Mouse (Mus musculus): ENCODE results near the gene Erfe. TPM values are rescaled to one million over a fixed set of nuclear protein-coding genes. Genes with fewer than 3 reads are reported as not detected.

Erfe gene
- 2.1 and 3.6 TPM in 2 replicates for polyA plus RNA-seq (2015; fragmentation: Nextera tagmentation; extraction: Ambion mirVana)

DNA sequence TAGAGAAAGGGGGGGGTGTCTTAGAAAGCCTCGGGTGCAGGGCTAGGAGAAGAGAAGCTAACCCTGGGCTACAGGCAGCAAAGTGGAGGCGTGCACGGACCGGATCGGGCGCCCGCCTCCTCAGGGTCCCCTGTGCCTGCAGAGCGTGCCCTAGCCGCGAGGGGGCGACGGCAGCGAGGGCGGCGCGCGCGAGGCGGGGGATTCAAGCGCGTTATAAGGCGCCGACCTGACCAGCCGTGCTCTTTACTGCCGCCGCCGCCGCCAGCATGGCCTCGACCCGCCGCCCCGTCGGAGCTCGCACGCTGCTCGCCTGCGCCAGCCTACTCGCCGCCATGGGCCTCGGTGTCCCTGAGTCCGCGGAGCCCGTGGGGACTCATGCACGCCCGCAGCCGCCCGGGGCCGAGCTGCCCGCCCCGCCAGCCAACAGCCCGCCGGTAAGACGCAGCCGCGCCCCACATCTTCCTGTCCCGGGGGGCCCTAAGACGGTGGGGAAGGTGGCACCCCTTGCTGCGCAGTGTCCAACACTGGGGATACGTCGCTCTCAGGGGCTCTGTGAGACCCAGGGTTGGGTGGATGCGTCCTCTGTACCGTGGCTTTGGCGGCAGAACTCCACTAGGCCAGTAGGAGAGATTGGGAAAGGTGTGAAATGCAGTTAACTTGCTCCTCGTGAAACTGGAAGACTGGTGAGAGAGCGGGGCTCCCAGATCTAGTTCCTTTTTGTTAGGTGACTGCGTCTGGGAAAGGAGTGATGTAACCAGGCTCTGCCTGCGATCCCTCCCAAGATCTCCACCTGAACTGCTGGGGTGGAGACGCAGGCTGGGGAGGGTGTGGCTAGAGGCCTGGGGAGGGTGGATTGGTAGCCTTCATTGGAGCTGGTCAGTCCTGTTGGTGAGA is at the start of gene Erfe:
Gene Erfe, plus strand, starts transcription at position 216 of the 894 bp plus-strand sequence.
- Histone ChIP-seq H3K4me2 (ENCODE audit: low read depth, low read length) (peak within 1 kb of the TSS; percentile 99), H3K36me3 (ENCODE audit: control insufficient read depth, insufficient read depth, low read length) (0 out of 2 replicates have a peak, but pooled peaks cover 4% of the 10 kb centered on the region), H3K9ac (ENCODE audit: low read length) (peak within 1 kb of the TSS; percentile 78), H3K27ac (ENCODE audit: low read length) (peak within 1 kb of the TSS; percentile 60), H3K4me3 (replicated peaks; ENCODE audit: low read length) (peak within 1 kb of the TSS; percentile 56), H3K9me3 (replicated peaks; ENCODE audit: control insufficient read depth, low read length) (no peaks in the 10 kb centered on the region), H3K27me3 (ENCODE audit: control insufficient read depth, insufficient read depth, low read length) (no peaks in the 10 kb centered on the region), H3K4me1 (ENCODE audit: control insufficient read depth, insufficient read depth, low read length) (peaks cover 4% of the 10 kb centered on the region; the same call in 1 of the 2 replicates)
- peak; percentile 75 for ATAC-seq (ENCODE audit: insufficient read depth, low FRiP score)
- 1% methylated on average over 65 of the region's 68 CpGs for WGBS

DNA sequence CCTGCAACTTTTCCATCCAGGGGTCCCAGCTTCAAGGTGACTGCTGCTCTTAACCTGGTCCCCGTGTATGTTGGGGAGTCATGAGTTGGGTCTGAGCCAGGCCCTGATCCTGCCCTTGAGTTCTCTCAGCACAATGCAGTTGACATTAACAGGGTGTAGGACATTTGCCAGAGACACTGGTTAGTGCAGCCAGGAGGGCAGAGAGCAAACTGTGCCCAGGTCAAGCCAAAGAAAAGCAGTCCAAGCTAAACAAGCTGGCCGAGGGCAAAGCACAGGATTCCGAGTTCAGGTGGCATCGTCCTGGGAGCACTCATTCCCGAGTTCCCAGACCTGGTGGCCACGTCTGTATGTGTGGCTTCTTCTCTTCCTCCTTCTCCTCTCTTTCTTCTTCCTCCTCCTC is 48.6 kb upstream of the Erfe start:
- H3K27ac ChIP-seq (ENCODE audit: low read length), result no peak overlapping the region
- no peaks in the 10 kb centered on the region for H3K36me3 ChIP-seq (ENCODE audit: control insufficient read depth, insufficient read depth, low read length)
- H3K4me3 ChIP-seq (replicated peaks; ENCODE audit: low read length), result no peak overlapping the region
- H3K9ac ChIP-seq (ENCODE audit: low read length), result no peak overlapping the region
- no peaks in the 10 kb centered on the region for H3K9me3 ChIP-seq (replicated peaks; ENCODE audit: control insufficient read depth, low read length)
- H3K4me1 ChIP-seq (ENCODE audit: control insufficient read depth, insufficient read depth, low read length), result peaks cover 8% of the 10 kb centered on the region; the same call in 1 of the 2 replicates
- ATAC-seq (ENCODE audit: insufficient read depth, low FRiP score), result no peak
- no peaks in the 10 kb centered on the region for H3K27me3 ChIP-seq (ENCODE audit: control insufficient read depth, insufficient read depth, low read length)
- H3K4me2 ChIP-seq (ENCODE audit: low read depth, low read length), result no peak overlapping the region
- 75% methylated on average over 6 of the region's 6 CpGs for WGBS

DNA sequence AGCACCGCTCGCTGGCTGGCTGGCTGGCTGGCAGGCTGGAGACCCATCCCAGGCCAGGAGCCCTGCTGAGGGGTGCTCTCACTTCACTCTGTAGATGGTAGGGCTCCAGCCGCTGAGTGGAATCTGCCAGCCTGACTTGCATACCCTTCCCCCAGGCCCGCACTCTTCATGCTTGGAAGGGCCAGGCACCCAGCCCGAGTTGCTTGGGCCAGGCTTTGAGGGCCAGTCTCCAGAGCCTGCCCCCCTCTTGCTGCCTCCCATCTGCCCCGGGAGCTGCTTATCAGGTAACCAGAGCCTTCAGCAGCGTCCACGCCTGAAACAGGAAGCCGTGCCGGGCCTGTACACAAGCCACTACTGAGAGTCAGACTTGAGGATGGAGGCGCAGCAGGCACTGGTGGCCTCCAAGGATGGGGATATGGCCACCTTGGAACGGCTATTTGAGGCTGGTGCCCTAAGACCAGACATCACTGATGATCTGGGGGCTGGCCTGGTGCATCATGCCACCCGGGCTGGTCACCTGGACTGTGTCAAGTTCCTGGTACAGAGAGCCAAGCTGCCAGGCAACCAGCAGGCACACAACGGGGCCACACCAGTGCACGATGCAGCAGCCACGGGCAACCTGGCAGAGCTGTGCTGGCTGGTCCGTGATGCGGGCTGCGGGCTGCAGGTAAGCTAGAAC is 44.3 kb upstream of the Erfe start, which contains the start of gene Espnl:
Gene Espnl, plus strand, starts transcription at position 316 of the 679 bp plus-strand sequence.
- 59% methylated on average over 19 of the region's 19 CpGs for WGBS
- no peak within 1 kb of the TSS for H3K4me3 ChIP-seq (replicated peaks; ENCODE audit: low read length)
- H3K27ac ChIP-seq (ENCODE audit: low read length), result no peak within 1 kb of the TSS
- no peaks in the 10 kb centered on the region for H3K27me3 ChIP-seq (ENCODE audit: control insufficient read depth, insufficient read depth, low read length)
- no peak within 1 kb of the TSS for H3K9ac ChIP-seq (ENCODE audit: low read length)
- no peak for ATAC-seq (ENCODE audit: insufficient read depth, low FRiP score)
- H3K4me1 ChIP-seq (ENCODE audit: control insufficient read depth, insufficient read depth, low read length), result no peaks in the 10 kb centered on the region
- no peaks in the 10 kb centered on the region for H3K9me3 ChIP-seq (replicated peaks; ENCODE audit: control insufficient read depth, low read length)
- no peak within 1 kb of the TSS for H3K4me2 ChIP-seq (ENCODE audit: low read depth, low read length)
- H3K36me3 ChIP-seq (ENCODE audit: control insufficient read depth, insufficient read depth, low read length), result no peaks in the 10 kb centered on the region

GRCm38 (mm10) chr1:91324646-91325045 is 41.6 kb upstream of the Erfe start:
- H3K27ac ChIP-seq (ENCODE audit: low read length), result no peak overlapping the region
- H3K27me3 ChIP-seq (ENCODE audit: control insufficient read depth, insufficient read depth, low read length), result no peaks in the 10 kb centered on the region
- H3K4me1 ChIP-seq (ENCODE audit: control insufficient read depth, insufficient read depth, low read length), result no peaks in the 10 kb centered on the region
- H3K9ac ChIP-seq (ENCODE audit: low read length), result no peak overlapping the region
- 67% methylated on average over 2 of the region's 2 CpGs for WGBS
- H3K4me3 ChIP-seq (replicated peaks; ENCODE audit: low read length), result no peak overlapping the region
- no peaks in the 10 kb centered on the region for H3K9me3 ChIP-seq (replicated peaks; ENCODE audit: control insufficient read depth, low read length)
- ATAC-seq (ENCODE audit: insufficient read depth, low FRiP score), result no peak
- no peak overlapping the region for H3K4me2 ChIP-seq (ENCODE audit: low read depth, low read length)
- no peaks in the 10 kb centered on the region for H3K36me3 ChIP-seq (ENCODE audit: control insufficient read depth, insufficient read depth, low read length)

DNA sequence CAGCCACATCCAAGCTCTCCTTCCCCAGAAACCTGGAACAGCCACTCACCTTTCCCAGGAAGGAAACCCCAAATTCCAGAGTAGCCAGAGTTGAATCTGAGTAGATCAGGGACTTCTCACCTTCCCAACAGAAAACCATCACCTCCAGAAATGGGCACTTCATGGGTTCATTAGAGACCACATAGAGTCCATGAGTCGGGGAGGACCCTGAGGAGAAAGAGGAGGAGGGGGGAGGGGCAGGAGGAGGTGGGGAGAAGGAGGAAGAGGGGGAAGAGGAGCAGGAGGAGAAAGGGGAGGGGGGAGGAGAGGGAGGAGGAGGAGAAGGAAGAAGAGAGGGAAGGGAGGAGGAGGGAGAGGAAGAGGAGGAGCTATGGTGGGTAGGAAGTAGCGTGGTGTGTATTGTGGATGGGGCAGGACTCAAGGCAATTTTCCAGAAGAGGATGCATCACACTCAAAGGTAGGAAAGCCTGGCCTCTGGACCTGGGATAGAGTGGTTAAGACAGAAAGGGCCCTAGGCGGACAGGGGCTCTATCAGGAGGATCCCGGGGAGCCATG is 40.7 kb upstream of the Erfe start:
- no peak overlapping the region for H3K27ac ChIP-seq (ENCODE audit: low read length)
- no peak overlapping the region for H3K9ac ChIP-seq (ENCODE audit: low read length)
- ATAC-seq (ENCODE audit: insufficient read depth, low FRiP score), result no peak
- no peak overlapping the region for H3K4me2 ChIP-seq (ENCODE audit: low read depth, low read length)
- H3K36me3 ChIP-seq (ENCODE audit: control insufficient read depth, insufficient read depth, low read length), result no peaks in the 10 kb centered on the region
- no peaks in the 10 kb centered on the region for H3K27me3 ChIP-seq (ENCODE audit: control insufficient read depth, insufficient read depth, low read length)
- WGBS, result 76% methylated on average over 4 of the region's 4 CpGs
- no peaks in the 10 kb centered on the region for H3K4me1 ChIP-seq (ENCODE audit: control insufficient read depth, insufficient read depth, low read length)
- no peak overlapping the region for H3K4me3 ChIP-seq (replicated peaks; ENCODE audit: low read length)
- H3K9me3 ChIP-seq (replicated peaks; ENCODE audit: control insufficient read depth, low read length), result no peaks in the 10 kb centered on the region

DNA sequence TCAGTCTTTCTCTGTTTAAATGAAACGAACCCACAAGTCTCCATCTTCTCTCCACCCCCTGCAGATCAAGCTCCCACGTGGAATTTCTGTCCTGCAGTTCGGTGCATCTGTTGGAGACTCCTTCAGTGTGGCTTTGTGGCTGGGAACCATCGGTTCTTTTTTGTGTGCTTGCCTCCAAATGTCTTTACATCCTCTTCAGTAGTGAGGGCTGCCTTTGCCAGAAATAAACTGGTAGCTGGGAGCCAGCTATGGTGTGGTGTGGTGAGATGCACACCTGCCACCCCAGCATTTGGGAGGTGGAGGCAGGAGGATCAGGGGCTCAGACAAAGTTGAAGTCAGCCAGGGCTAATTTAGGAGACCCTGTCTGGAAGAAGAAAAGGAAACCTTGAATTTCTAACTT is 34.1 kb upstream of the Erfe start:
- H3K4me2 ChIP-seq (ENCODE audit: low read depth, low read length), result no peak overlapping the region
- 52% methylated on average over 4 of the region's 4 CpGs for WGBS
- no peak for ATAC-seq (ENCODE audit: insufficient read depth, low FRiP score)
- no peaks in the 10 kb centered on the region for H3K27me3 ChIP-seq (ENCODE audit: control insufficient read depth, insufficient read depth, low read length)
- H3K9ac ChIP-seq (ENCODE audit: low read length), result no peak overlapping the region
- no peak overlapping the region for H3K27ac ChIP-seq (ENCODE audit: low read length)
- H3K9me3 ChIP-seq (replicated peaks; ENCODE audit: control insufficient read depth, low read length), result no peaks in the 10 kb centered on the region
- no peaks in the 10 kb centered on the region for H3K4me1 ChIP-seq (ENCODE audit: control insufficient read depth, insufficient read depth, low read length)
- H3K4me3 ChIP-seq (replicated peaks; ENCODE audit: low read length), result no peak overlapping the region
- no peaks in the 10 kb centered on the region for H3K36me3 ChIP-seq (ENCODE audit: control insufficient read depth, insufficient read depth, low read length)

DNA sequence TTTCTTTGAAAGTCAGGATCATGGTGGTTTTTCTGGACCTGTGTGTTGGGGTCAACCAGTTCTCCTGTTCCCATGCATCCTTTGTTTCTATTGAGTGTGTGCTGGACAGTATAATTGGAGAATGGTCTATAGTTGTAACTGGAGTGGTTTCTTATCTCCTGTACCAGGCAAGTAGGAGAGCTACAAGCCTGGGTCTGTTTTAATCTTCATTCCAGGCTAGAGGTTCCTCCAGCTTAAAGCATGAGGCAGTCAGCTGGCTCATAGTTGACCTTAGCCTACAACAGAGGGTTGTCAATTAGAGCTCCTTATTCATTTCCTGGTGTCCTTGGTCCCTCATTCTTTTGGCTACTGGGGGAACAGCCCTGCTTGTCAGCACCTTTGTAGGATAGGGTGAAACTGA is 32.6 kb upstream of the Erfe start:
- no peaks in the 10 kb centered on the region for H3K36me3 ChIP-seq (ENCODE audit: control insufficient read depth, insufficient read depth, low read length)
- H3K4me1 ChIP-seq (ENCODE audit: control insufficient read depth, insufficient read depth, low read length), result no peaks in the 10 kb centered on the region
- H3K27ac ChIP-seq (ENCODE audit: low read length), result no peak overlapping the region
- no peak for ATAC-seq (ENCODE audit: insufficient read depth, low FRiP score)
- no peak overlapping the region for H3K4me2 ChIP-seq (ENCODE audit: low read depth, low read length)
- no peaks in the 10 kb centered on the region for H3K27me3 ChIP-seq (ENCODE audit: control insufficient read depth, insufficient read depth, low read length)
- no peak overlapping the region for H3K4me3 ChIP-seq (replicated peaks; ENCODE audit: low read length)
- H3K9ac ChIP-seq (ENCODE audit: low read length), result no peak overlapping the region
- H3K9me3 ChIP-seq (replicated peaks; ENCODE audit: control insufficient read depth, low read length), result no peaks in the 10 kb centered on the region

GRCm38 (mm10) chr1:91337355-91337754 is 28.9 kb upstream of the Erfe start:
- no peaks in the 10 kb centered on the region for H3K36me3 ChIP-seq (ENCODE audit: control insufficient read depth, insufficient read depth, low read length)
- ATAC-seq (ENCODE audit: insufficient read depth, low FRiP score), result no peak
- 0 out of 2 replicates have a peak, but pooled peaks cover 3% of the 10 kb centered on the region for H3K27me3 ChIP-seq (ENCODE audit: control insufficient read depth, insufficient read depth, low read length)
- H3K9ac ChIP-seq (ENCODE audit: low read length), result no peak overlapping the region
- no peaks in the 10 kb centered on the region; the same call in 1 of the 2 replicates for H3K4me1 ChIP-seq (ENCODE audit: control insufficient read depth, insufficient read depth, low read length)
- 85% methylated on average over 7 of the region's 7 CpGs for WGBS
- H3K4me2 ChIP-seq (ENCODE audit: low read depth, low read length), result no peak overlapping the region
- no peak overlapping the region for H3K27ac ChIP-seq (ENCODE audit: low read length)
- no peak overlapping the region for H3K4me3 ChIP-seq (replicated peaks; ENCODE audit: low read length)
- no peaks in the 10 kb centered on the region for H3K9me3 ChIP-seq (replicated peaks; ENCODE audit: control insufficient read depth, low read length)

DNA sequence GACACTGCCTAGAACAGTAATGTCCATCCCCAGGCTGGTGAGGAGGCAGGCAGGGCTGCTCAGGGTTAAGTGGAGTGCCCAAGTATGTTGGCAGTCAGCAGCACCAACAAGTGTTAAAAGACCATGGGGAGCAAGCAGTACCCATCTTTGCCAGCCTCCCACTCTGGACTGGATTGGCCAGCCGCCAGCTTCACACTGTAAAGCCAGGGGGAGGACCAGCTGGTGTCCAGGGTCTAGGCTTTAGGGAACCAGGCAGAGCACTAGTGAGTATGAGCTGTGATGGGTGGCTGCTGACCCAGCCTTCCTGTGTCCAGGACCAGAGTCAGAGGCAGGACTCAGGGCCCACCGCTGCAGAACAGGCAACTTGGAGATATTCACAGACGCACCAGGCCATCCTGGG is 22.2 kb upstream of the Erfe start:
- ATAC-seq (ENCODE audit: insufficient read depth, low FRiP score), result no peak
- no peak overlapping the region for H3K27ac ChIP-seq (ENCODE audit: low read length)
- H3K4me3 ChIP-seq (replicated peaks; ENCODE audit: low read length), result no peak overlapping the region

More for the DNA sequence above, 22.2 kb upstream of the Erfe start:
- Histone ChIP-seq H3K9ac (ENCODE audit: low read length) (no peak overlapping the region), H3K4me2 (ENCODE audit: low read depth, low read length) (no peak overlapping the region), H3K4me1 (ENCODE audit: control insufficient read depth, insufficient read depth, low read length) (peaks cover 8% of the 10 kb centered on the region), H3K27me3 (ENCODE audit: control insufficient read depth, insufficient read depth, low read length) (peaks cover 41% of the 10 kb centered on the region), H3K36me3 (ENCODE audit: control insufficient read depth, insufficient read depth, low read length) (no peaks in the 10 kb centered on the region), H3K9me3 (replicated peaks; ENCODE audit: control insufficient read depth, low read length) (no peaks in the 10 kb centered on the region)
- WGBS, result 62% methylated on average over 3 of the region's 3 CpGs

All from stomach, embryonic 16.5 days (tissue).